Mouse (Mus musculus) B cell, adult (primary cell): ENCODE data around the gene Gm4871. TPM values are rescaled to one million over a fixed set of nuclear protein-coding genes. Genes with fewer than 3 reads are reported as not detected.

Experiments
- total RNA-seq: library from RNA; stranded (reverse); gene quantifications from 4 replicates; pipeline ENCODE4 v1.2.4, GENCODE M21; 2023; ENCODE audit not compliant: inconsistent age

The Gm4871 gene
- total RNA-seq, result not detected in 4 replicates

DNA sequence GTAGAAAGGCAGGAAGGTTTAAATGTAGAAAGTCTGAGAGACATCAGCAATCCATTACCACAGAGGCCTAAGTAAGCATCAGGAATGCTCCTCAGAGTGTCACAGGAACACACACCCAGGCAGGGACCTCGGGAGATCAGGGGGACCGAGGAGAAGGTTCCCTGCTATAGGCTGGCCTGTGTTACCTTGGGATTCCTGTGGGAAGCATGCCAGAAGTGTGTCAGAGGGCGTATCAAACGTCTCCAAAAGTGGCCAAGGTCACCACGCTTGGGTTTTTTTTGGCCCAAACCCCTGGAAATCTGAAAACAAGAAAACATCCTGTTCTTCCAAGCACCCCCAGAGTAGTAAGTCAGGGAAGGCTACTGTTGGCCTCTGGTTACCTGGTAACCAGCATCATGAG lies at the start of gene Gm4871:
Gene Gm4871 (minus strand): TSS at position 364 of the 400 bp plus-strand sequence.

DNA sequence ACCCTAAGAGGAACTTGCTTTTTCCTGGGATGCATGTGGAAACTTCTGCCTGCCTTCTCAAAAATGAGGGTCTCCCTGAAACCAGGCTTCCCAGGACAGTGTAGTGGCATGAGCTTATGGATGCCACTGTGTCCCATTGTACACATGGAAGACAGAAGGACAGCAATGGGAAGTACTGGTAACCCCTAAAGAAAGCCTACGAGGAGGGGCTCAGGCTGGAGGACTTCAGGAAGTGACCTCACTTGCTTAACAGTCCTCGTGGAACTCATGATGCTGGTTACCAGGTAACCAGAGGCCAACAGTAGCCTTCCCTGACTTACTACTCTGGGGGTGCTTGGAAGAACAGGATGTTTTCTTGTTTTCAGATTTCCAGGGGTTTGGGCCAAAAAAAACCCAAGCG lies 10.1 kb upstream of the Gm4871 start, which contains the start of gene 1700018F24Rik:
Gene 1700018F24Rik (plus strand): TSS at position 301 of the 400 bp plus-strand sequence.

Other genes starting within 250 kb of the Gm4871 start
- 19.3 to 24.9 TPM (median 20.4 TPM) in 4 replicates for gene Smurf1, start 66.9 kb downstream of the Gm4871 start, total RNA-seq
- gene 1700018F24Rik, start 10.2 kb upstream of the Gm4871 start, total RNA-seq, result not detected in 4 replicates
- 92.7 to 106 TPM (median 95.1 TPM) in 4 replicates for gene Arpc1a, start 51.1 kb upstream of the Gm4871 start, total RNA-seq
- not detected in 4 replicates for gene Kpna7, start 51.3 kb upstream of the Gm4871 start, total RNA-seq
- gene Arpc1b, start 81.5 kb upstream of the Gm4871 start, total RNA-seq, result 475 to 504 TPM (median 483 TPM) in 4 replicates
- gene Pdap1, start 107.5 kb upstream of the Gm4871 start, total RNA-seq, result 43.2 to 51.2 TPM (median 45.2 TPM) in 4 replicates
- gene Bud31, start 107.6 kb upstream of the Gm4871 start, total RNA-seq, result 197 to 219 TPM (median 209 TPM) in 4 replicates
- gene Ptcd1, start 134.4 kb upstream of the Gm4871 start, total RNA-seq, result 22.1 to 24.1 TPM (median 23.3 TPM) in 4 replicates
- 38.9 to 41.3 TPM (median 40.4 TPM) in 4 replicates for gene Cpsf4, start 134.5 kb upstream of the Gm4871 start, total RNA-seq
- gene Atp5j2, start 159.3 kb upstream of the Gm4871 start, total RNA-seq, result 141 to 154 TPM (median 151 TPM) in 4 replicates
- gene Zkscan14, start 169.1 kb upstream of the Gm4871 start, total RNA-seq, result 32.7 to 34.6 TPM (median 33.6 TPM) in 4 replicates
- gene Zkscan5, start 171.8 kb upstream of the Gm4871 start, total RNA-seq, result 8.4 to 10.2 TPM (median 9.2 TPM) in 4 replicates
- 73.9 to 88.1 TPM (median 79.3 TPM) in 4 replicates for gene Zfp655, start 199.0 kb upstream of the Gm4871 start, total RNA-seq
- 30.6 to 40.5 TPM (median 34.8 TPM) in 4 replicates for gene Zscan25, start 247.7 kb upstream of the Gm4871 start, total RNA-seq